Mouse (Mus musculus): ENCODE measurements around the gene Tomm7.

GRCm38 (mm10) chr5:23845141-23845540 is 1.2 kb upstream of the Tomm7 start:
- no peak for TF ChIP-seq CTCF (IDR thresholded peaks at IDR 0.05; ENCODE audit: control insufficient read depth, insufficient read depth, insufficient read length)
- TF ChIP-seq FOSL1 (IDR thresholded peaks at IDR 0.05; ENCODE audit: insufficient read depth, low read length, poor library complexity, severe bottlenecking), result no peak
